Mouse (Mus musculus) CH12.LX (cell line): Measurements from ENCODE around the gene Psma1. TPM values are rescaled to one million over a fixed set of nuclear protein-coding genes. Genes with fewer than 3 reads are reported as not detected.

Experiments used
- DNase-seq: peaks from one replicate; pipeline ENCODE4 v3.0.0-alpha.2; 2013; ENCODE audit errors: extremely low read depth
- H3K27ac ChIP-seq: 2 replicates; pipeline ENCODE4 v1.5.1; 2012; ENCODE audit warnings: low read depth, mild to moderate bottlenecking, control low read depth, moderate library complexity; ENCODE audit not compliant: insufficient read depth
- H3K27me3 ChIP-seq: replicated peaks from 2 replicates; pipeline ENCODE3; 2012; ENCODE audit warnings: inconsistent platforms
- H3K36me3 ChIP-seq, 2 experiments: replicated peaks in 1 of 2; 2 replicates each; pipeline versions ENCODE3 to v1.6.1; 2012; ENCODE audit warnings: inconsistent platforms in 1 of 2, low read length in 1 of 2, mild to moderate bottlenecking in 1 of 2, mixed read lengths in 1 of 2, moderate library complexity in 1 of 2; ENCODE audit not compliant: control insufficient read depth in 1 of 2, insufficient read depth in 1 of 2
- H3K4me1 ChIP-seq, 2 experiments: 2 replicates each; pipeline ENCODE4 v1.6.1; 2012; ENCODE audit warnings: inconsistent platforms in 1 of 2, moderate library complexity in 1 of 2; ENCODE audit not compliant: insufficient read depth in 2 of 2, control insufficient read depth in 1 of 2
- H3K4me2 ChIP-seq: 2 replicates; pipeline ENCODE4 v1.6.1; 2012; ENCODE audit warnings: low read depth, mild to moderate bottlenecking, control low read depth; ENCODE audit not compliant: poor library complexity, insufficient read depth, severe bottlenecking
- H3K4me3 ChIP-seq, 3 experiments: fragments of 150-350 bp in 1 of 3; sonication (generic) in 1 of 3; replicated peaks in 1 of 3; 2 replicates each; pipeline versions ENCODE3 to v1.5.1; 2011 to 2012; ENCODE audit warnings: low read depth in 2 of 3, low read length in 2 of 3, mild to moderate bottlenecking in 2 of 3, moderate library complexity in 2 of 3, control low read depth in 1 of 3, improper control_type of control experiment in 1 of 3, inconsistent platforms in 1 of 3, mixed read lengths in 1 of 3; ENCODE audit not compliant: poor library complexity in 1 of 3
- H3K79me2 ChIP-seq: replicated peaks from 2 replicates; pipeline ENCODE4 v1.6.1; 2012; ENCODE audit warnings: mild to moderate bottlenecking, moderate library complexity; ENCODE audit not compliant: control insufficient read depth, poor library complexity, insufficient read depth, severe bottlenecking; ENCODE audit errors: extremely low read depth
- H3K9ac ChIP-seq: 2 replicates; pipeline ENCODE4 v1.6.1; 2012; ENCODE audit warnings: low read depth, mild to moderate bottlenecking, control low read depth, moderate library complexity; ENCODE audit not compliant: insufficient read depth
- H3K9me3 ChIP-seq: replicated peaks from 2 replicates; pipeline ENCODE3; 2012; ENCODE audit warnings: low read length, inconsistent platforms, mixed read lengths
- BHLHE40 ChIP-seq: IDR thresholded peaks from 2 replicates; pipeline ENCODE4 v1.6.1; 2011; ENCODE audit warnings: mild to moderate bottlenecking, low read depth, low read length, improper control_type of control experiment
- E2F4 ChIP-seq: IDR thresholded peaks from 2 replicates; pipeline ENCODE4 v1.6.1; 2011; ENCODE audit warnings: low read depth, low read length, improper control_type of control experiment; ENCODE audit not compliant: insufficient replicate concordance
- ELF1 ChIP-seq: IDR thresholded peaks from 2 replicates; pipeline ENCODE4 v1.6.1; 2014; ENCODE audit warnings: low read depth, mild to moderate bottlenecking, inconsistent platforms, low read length, improper control_type of control experiment
- EP300 ChIP-seq: IDR thresholded peaks from 2 replicates; pipeline ENCODE4 v1.6.1; 2011; ENCODE audit warnings: low read length, improper control_type of control experiment
- GABPA ChIP-seq: IDR thresholded peaks from 2 replicates; pipeline ENCODE4 v1.6.1; 2012; ENCODE audit warnings: low read depth, low read length, improper control_type of control experiment, inconsistent platforms; ENCODE audit not compliant: insufficient replicate concordance
- JUND ChIP-seq: conservative IDR thresholded peaks from 2 replicates; pipeline ENCODE4 v1.6.1; 2011; ENCODE audit warnings: low read depth, low read length, improper control_type of control experiment
- MAX ChIP-seq: IDR thresholded peaks from 2 replicates; pipeline ENCODE4 v1.6.1; 2011; ENCODE audit warnings: low read length, improper control_type of control experiment
- MAZ ChIP-seq: IDR thresholded peaks from 2 replicates; pipeline ENCODE4 v1.6.1; 2012; ENCODE audit warnings: low read depth, mild to moderate bottlenecking, inconsistent platforms, low read length, improper control_type of control experiment, moderate library complexity
- MEF2A ChIP-seq: IDR thresholded peaks from 2 replicates; pipeline ENCODE4 v1.6.1; 2014; ENCODE audit warnings: low read depth, mild to moderate bottlenecking, inconsistent platforms, low read length, improper control_type of control experiment, borderline replicate concordance
- MXI1 ChIP-seq: IDR thresholded peaks from 2 replicates; pipeline ENCODE4 v1.6.1; 2011; ENCODE audit warnings: mild to moderate bottlenecking, low read depth, low read length, improper control_type of control experiment
- MYC ChIP-seq: IDR thresholded peaks from 2 replicates; pipeline ENCODE4 v1.6.1; 2011; ENCODE audit warnings: low read depth, mild to moderate bottlenecking, improper control_type of control experiment, low read length
- SMC3 ChIP-seq: IDR thresholded peaks from 2 replicates; pipeline ENCODE4 v1.6.1; 2011; ENCODE audit warnings: low read depth, low read length, improper control_type of control experiment
- TBP ChIP-seq: conservative IDR thresholded peaks from 2 replicates; pipeline ENCODE4 v1.6.1; 2011; ENCODE audit warnings: low read depth, low read length, improper control_type of control experiment
- TCF12 ChIP-seq: IDR thresholded peaks from 2 replicates; pipeline ENCODE4 v1.6.1; 2014; ENCODE audit warnings: low read depth, mild to moderate bottlenecking, inconsistent platforms, low read length, improper control_type of control experiment
- UBTF ChIP-seq: IDR thresholded peaks from 2 replicates; pipeline ENCODE4 v1.6.1; 2012; ENCODE audit warnings: low read depth, mild to moderate bottlenecking, inconsistent platforms, low read length, improper control_type of control experiment, moderate library complexity
- ZMIZ1 ChIP-seq: IDR thresholded peaks from 2 replicates; pipeline ENCODE4 v1.6.1; 2012; ENCODE audit warnings: low read depth, mild to moderate bottlenecking, inconsistent platforms, low read length, improper control_type of control experiment
- ZNF384 ChIP-seq: IDR thresholded peaks from 2 replicates; pipeline ENCODE4 v1.6.1; 2012; ENCODE audit warnings: low read depth, low read length, improper control_type of control experiment, inconsistent platforms
- dilution Hi-C: fragments of 300-500 bp; cut with MboI; formaldehyde crosslinking; loops from 2 replicates; pipeline ENCODE4 v1.14.3; 2020; ENCODE audit warnings: low sequenced_read_pairs; ENCODE audit not compliant: extremely low pct_unique_long_range_greater_than_20kb, extremely low pct_ligation_motif_present
- in situ Hi-C: fragments of 300-500 bp; cut with MboI; formaldehyde crosslinking; loops from 3 replicates; pipeline ENCODE4 v1.14.3; 2019; ENCODE audit warnings: low sequenced_read_pairs, low pct_ligation_motif_present, low pct_unique_long_range_greater_than_20kb, mixed read lengths
- polyA plus RNA-seq: library from polyadenylated mRNA; unstranded; fragments of >175 nt; gene quantifications from 2 replicates; pipeline ENCODE4 v1.2.1, GENCODE M21; 2012; ENCODE audit warnings: low read depth; ENCODE audit not compliant: insufficient read length
- total RNA-seq, 2 experiments: library from RNA; depleted of rRNA; stranded (reverse); fragments of 300-350 nt in 1 of 2; fragments of >200 nt in 1 of 2; gene quantifications; 2 replicates each; pipeline ENCODE4 v1.2.3; 2012 to 2014

Gene Psma1
- total and polyA plus RNA-seq, 3 experiments = 297 to 706 (median 393) TPM

DNA sequence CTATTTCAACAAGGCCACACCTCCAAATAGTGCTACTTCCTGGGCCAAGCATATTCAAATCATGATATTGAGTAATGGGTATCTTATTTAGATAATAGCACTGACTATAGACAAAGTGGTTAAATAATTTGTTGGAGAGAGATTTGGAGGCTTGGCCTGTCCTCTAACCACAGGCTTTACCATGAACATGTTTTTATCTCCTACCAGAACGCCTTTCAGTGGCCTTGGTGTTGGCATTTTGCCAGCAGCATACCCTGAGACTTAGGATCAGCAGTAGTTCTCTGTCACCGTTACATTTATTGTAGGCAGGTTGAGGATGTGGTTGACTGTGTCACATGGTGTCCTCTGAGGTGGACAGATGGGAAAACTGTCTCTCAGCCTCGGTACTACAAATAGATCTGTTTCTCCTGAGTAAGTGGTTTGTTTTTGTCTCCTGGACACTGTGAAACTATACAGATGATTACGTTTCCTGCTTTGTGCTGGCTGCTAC, 25.4 kb upstream of the Psma1 start (continued):
- TF ChIP-seq E2F4 (no peak), UBTF (no peak), EP300 (peak; percentile 91), ELF1 (no peak), BHLHE40 (peak; percentile 72), MEF2A (peak; percentile 95), GABPA (no peak), ZNF384 (no peak), MAX (peak; percentile 78)

- in situ Hi-C loops = no loop called here
- Histone ChIP-seq H3K4me1 (peaks cover 31 to 49% of the 10 kb centered on the region in 2 experiments), H3K36me3 (no peaks in the 10 kb centered on the region), H3K27ac (peak overlapping the region; percentile 84), H3K4me2 (peak overlapping the region; percentile 86), H3K79me2 (no peaks in the 10 kb centered on the region), H3K27me3 (no peaks in the 10 kb centered on the region), H3K4me3 (peak overlapping the region in 1 of 3 experiments; percentile 39), H3K9ac (0 out of 2 replicates have a peak overlapping the region, but pooled peaks have one; percentile 42), H3K9me3 (no peaks in the 10 kb centered on the region)
- peak; percentile 49 for DNase-seq
- dilution Hi-C loops = no loop called here
- TF ChIP-seq JUND (0 out of 2 replicates have a peak, but pooled peaks have one; percentile 9), ELF1 (no peak), MAX (peak; percentile 70; the same call in 1 of the 2 replicates), MXI1 (peak; percentile 33; the same call in 1 of the 2 replicates), BHLHE40 (peak; percentile 60), ZNF384 (no peak), TBP (0 out of 2 replicates have a peak, but pooled peaks have one; percentile 3), TCF12 (0 out of 2 replicates have a peak, but pooled peaks have one; percentile 26), MYC (peak; percentile 86), MEF2A (peak; percentile 42; the same call in 1 of the 2 replicates), EP300 (peak; percentile 71)
Observed at GRCm38 (mm10) chr7:114300782-114301181, 24.9 kb upstream of the Psma1 start.

DNA sequence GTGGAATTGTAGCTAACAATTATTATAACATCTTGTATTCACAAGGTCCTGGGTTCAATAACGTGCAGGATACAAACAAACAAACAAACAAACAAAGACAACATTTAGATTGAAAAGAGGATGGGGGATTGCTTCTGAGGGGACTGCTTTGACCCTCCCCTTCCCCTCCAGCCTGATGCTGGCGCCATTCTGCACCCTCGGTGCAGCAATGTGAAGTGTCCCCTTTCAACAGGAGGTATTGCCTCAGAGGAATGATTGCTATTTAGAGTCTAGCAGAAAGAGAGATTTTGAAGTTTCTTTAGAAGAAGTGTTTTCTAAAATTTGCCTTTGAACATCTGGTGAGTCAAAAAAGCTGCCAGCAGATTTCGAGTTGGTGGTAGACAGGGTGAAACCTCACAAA, 23.3 kb upstream of the Psma1 start:
- H3K9ac ChIP-seq = 0 out of 2 replicates have a peak overlapping the region, but pooled peaks have one; percentile 30
- no peak overlapping the region for H3K4me2 ChIP-seq
- no peak overlapping the region for H3K27ac ChIP-seq
- in situ Hi-C loops (no loop called here), dilution Hi-C loops (no loop called here)
- no peaks in the 10 kb centered on the region for H3K36me3 ChIP-seq
- no peaks in the 10 kb centered on the region for H3K79me2 ChIP-seq
- no peaks in the 10 kb centered on the region for H3K27me3 ChIP-seq
- H3K4me3 ChIP-seq = no peak overlapping the region
- TF ChIP-seq EP300 (0 out of 2 replicates have a peak, but pooled peaks have one; percentile 38), MAZ (no peak), ZMIZ1 (no peak), ELF1 (no peak), SMC3 (no peak)
- H3K9me3 ChIP-seq = no peaks in the 10 kb centered on the region
- H3K4me1 ChIP-seq = peaks cover 40 to 54% of the 10 kb centered on the region in 2 experiments
- no peak for DNase-seq
